Mouse (Mus musculus) ovary, adult 10 weeks (tissue): Measurements from ENCODE around the gene Aifm1. TPM values are rescaled to one million over a fixed set of nuclear protein-coding genes. Genes with fewer than 3 reads are reported as not detected.

Experiments used
- polyA plus RNA-seq: library from polyadenylated mRNA; stranded (reverse); fragments of 350-450 nt; fragmentation: Illumina TruSeq; extraction: RNeasy Lipid Tissue Mini Kit (QIAGEN cat#74804); gene quantifications from one replicate; pipeline ENCODE4 v1.2.3, GENCODE M21; 2014

The Aifm1 gene
- 79.0 TPM for polyA plus RNA-seq

GRCm38 (mm10) chrX:48513166-48513807, at the start of gene Aifm1:
Aifm1 (minus strand) TSS chrX:48513563.

GRCm38 (mm10) chrX:48518808-48519548, 5.6 kb upstream of the Aifm1 start, which contains the start of gene Rab33a:
Rab33a (plus strand) TSS chrX:48519285.

GRCm38 (mm10) chrX:48462754-48463507, 50.4 kb downstream of the Aifm1 start, which contains the start of gene Elf4:
Elf4 (minus strand) TSS chrX:48463132.

Other genes starting within 250 kb of the Aifm1 start
- gene Bcorl1, start 172.2 kb downstream of the Aifm1 start, polyA plus RNA-seq: 2.1 TPM
- gene Elf4, start 50.4 kb downstream of the Aifm1 start, polyA plus RNA-seq: 9.6 TPM
- 1.1 TPM for gene Rab33a, start 5.7 kb upstream of the Aifm1 start, polyA plus RNA-seq
- 43.9 TPM for gene Zfp280c, start 80.9 kb upstream of the Aifm1 start, polyA plus RNA-seq
- 17.6 TPM for gene Slc25a14, start 109.8 kb upstream of the Aifm1 start, polyA plus RNA-seq
- not detected for gene Gpr119, start 160.9 kb upstream of the Aifm1 start, polyA plus RNA-seq
- gene Rbmx2, start 181.4 kb upstream of the Aifm1 start, polyA plus RNA-seq: 11.8 TPM